Mouse (Mus musculus): Measurements from ENCODE around the gene Zfr.
"Not testable (repeated sequence)": the region's sequence is repeated elsewhere in the genome, so short reads cannot be mapped to it uniquely, and the experiment has no call there.

The Zfr gene

GRCm38 (mm10) chr15:12194817-12195735 is 77.4 kb downstream of the Zfr start:
- no peak for DNase-seq (ENCODE audit: low read depth, low spot score)

DNA sequence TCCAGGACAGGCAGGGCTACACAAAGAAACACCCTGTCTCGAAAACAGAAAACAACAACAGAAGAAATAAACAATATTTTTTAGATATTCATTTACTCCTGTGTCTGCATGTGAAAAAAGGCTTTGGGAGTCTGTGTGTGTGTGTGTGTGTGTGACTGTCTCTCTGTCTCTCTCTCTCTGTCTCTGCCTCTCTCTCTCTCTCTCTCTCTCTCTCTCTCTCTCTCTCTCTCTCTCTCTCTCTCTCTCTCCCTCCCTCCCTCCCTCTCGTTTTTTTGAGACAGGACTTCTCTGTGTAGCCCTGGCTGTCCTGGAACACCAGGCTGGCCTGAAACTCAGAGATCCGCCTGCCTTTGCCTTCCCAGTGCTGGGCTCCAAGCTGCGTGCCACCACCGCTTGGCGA is 78.3 kb downstream of the Zfr start:
- DNase-seq (ENCODE audit: low read depth, low spot score), result no peak

DNA sequence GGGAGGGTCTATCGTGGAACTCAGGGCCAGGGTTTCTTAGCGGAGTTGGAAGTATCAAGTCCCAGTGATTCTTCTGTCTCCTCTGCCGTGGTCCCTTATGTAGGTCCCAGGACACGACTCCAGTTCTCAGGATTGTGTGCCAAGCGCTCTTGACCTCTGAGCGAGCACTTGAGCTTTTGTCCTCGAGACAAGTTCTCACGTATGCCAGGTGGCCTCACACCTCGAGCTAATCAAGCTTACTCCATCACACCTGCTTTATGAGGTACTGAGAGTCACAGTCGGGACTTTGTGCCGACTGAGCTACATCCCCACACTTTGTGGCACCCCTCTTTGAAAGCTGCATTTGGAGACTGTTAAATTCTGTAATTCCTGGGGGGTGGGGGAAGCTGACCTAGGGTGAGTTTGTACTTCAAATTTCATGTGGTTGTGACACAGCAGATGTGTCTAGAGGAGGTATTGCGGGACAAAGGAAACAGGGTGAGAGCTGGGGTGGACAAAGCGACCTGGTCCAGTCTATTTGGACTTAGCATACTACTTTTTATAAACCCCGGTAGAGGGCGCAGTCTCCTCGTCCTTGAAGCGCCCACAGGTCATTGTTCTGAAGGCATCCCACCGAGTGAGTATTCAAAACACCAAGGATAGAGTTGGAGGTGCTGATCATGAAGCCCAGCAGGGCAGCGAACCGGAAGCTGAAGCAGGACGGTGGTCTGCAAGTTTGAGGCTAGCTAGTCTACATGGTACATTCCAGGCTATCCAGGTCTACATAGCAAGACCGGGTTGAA is 79.0 kb downstream of the Zfr start:
- peak; percentile 72 for DNase-seq (ENCODE audit: low read depth, low spot score)

- no peak for DNase-seq (ENCODE audit: low read depth, low spot score)
Measured at GRCm38 (mm10) chr15:12197361-12197760, 79.7 kb downstream of the Zfr start.

DNA sequence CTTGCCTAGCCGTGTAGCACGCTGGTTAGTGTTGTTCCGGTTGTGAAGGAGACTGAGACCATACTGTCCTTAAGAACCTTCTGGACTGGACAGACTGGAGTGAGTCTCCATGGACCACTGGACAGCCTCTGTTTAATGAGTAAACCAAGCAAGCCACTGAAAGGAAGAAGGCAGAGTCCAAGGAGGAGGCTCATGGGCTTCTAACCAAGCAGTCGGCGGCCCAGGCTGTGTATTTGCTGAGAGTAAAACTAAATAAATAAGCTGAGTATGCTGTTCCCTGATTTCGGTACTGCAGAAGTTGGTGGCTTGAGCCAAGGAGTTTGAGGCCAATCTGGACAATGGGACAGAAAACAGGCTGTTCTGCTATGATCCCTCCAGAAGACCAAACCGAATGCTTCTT is 82.4 kb downstream of the Zfr start:
- no peak for DNase-seq (ENCODE audit: low read depth, low spot score)

GRCm38 (mm10) chr15:12201856-12202255 is 84.2 kb downstream of the Zfr start:
- no peak for DNase-seq (ENCODE audit: low read depth, low spot score)

GRCm38 (mm10) chr15:12202456-12202855 is 84.8 kb downstream of the Zfr start:
- no peak for DNase-seq (ENCODE audit: low read depth, low spot score)

GRCm38 (mm10) chr15:12203008-12203407 is 85.4 kb downstream of the Zfr start:
- DNase-seq (ENCODE audit: low read depth, low spot score), result not testable (repeated sequence)

GRCm38 (mm10) chr15:12203512-12204318 is 86.1 kb downstream of the Zfr start:
- DNase-seq (ENCODE audit: low read depth, low spot score), result peak; percentile 14

DNA sequence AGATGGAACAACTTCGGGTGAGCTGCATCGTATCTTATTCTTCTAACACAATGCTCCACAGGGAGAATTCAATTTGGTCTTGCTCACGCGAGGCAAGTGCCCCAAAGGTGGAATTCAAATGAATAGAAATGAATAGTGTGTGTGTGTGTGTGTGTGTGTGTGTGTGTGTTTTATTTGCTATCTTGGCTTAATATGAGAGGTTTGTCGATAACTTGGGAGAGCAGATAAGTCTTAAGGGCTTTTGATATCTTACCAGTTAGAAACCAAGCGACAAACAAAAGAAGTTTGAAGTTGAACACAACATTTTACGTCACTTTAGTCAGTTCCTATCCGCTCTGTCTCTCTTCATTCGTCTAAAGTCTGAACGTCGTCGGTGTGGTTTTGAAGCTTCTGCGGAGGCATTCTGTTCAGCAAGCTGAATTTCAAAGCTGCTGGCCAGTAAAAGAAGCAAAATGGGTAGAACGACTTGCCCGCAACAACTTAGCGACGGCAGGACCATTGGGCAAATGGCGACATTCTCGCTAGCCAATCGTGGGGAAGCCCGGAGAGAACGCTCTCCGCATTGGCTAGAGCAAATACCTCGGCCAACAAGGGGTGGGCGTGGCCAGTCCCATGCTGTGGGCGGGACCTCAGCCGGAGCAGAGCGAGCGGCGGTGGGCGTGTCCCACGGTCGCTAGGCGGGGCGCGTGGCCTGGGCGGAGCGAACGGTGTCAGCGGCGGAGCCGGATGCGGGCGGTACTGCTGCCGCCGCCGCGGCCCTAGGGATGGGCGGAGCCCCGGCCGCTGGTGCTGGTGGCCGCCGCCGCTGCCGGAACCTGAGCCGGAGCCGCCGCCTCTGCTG is 86.9 kb downstream of the Zfr start, which contains the start of gene Mtmr12:
TSS of gene Mtmr12 (plus strand) at position 710 of the 841 bp plus-strand sequence.
- DNase-seq (ENCODE audit: low read depth, low spot score), result peak; percentile 99

- peak; percentile 65 for DNase-seq (ENCODE audit: low read depth, low spot score)
Measured at GRCm38 (mm10) chr15:12205160-12205901, 87.7 kb downstream of the Zfr start.

- peak; percentile 13 for DNase-seq (ENCODE audit: low read depth, low spot score)
Measured at GRCm38 (mm10) chr15:12205902-12206645, 88.4 kb downstream of the Zfr start.

DNA sequence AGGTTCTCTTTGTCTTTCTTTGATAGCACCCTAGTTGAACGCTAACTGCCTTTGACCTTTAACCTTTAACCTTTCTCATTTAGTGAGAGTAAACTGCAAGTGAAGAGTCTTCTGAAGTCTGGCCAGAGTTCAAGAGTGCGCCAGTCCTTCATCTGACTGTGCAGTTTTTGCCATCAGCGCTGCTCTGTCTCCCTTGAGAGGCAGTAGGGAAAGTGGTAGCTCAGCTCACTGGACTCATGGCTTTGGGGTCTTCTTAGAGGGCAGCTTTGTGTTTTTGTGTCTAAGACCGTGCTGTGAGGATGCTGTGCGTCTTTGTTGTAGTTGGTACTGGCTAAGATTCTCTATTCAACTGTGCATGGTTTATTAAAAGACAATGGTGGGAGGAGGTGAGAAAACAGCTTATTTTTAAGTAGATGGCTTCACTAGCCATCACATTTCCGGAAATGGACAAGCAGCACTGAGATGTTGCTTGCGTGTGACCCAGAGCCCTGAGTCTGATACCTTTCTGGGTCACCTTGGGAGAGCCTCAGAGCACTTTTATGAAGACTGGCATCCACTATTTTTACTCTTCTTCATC is 89.1 kb downstream of the Zfr start:
- peak; percentile 55 for DNase-seq (ENCODE audit: low read depth, low spot score)

DNA sequence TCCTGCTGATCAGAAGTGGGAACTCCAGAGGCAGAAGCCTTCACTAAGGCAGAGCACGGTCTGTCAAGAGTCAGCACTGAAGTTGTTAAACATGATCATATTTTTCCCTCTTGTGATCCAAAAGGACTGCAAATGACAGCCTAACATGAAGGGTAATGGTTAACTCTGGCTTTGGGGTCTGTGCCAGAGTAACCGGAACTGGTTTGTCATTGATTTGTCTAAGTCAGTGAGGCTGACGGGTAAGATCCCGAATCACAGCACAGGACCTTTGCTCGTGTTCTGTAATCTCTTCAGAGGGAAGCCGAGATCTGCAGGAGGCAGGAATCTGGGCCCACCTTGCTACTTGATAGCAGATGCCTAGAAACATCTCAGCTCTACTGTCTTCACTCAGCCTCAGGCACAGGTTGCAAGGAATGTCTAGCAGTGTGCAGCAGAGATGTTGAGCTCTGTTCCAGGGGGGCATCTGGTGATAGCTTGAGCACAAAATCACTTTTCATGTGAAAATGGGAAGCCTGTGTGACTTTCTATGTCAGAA is 90.0 kb downstream of the Zfr start:
- no peak for DNase-seq (ENCODE audit: low read depth, low spot score)

- DNase-seq (ENCODE audit: low read depth, low spot score), result no peak
Measured at GRCm38 (mm10) chr15:12211577-12211976, 93.9 kb downstream of the Zfr start.

DNA sequence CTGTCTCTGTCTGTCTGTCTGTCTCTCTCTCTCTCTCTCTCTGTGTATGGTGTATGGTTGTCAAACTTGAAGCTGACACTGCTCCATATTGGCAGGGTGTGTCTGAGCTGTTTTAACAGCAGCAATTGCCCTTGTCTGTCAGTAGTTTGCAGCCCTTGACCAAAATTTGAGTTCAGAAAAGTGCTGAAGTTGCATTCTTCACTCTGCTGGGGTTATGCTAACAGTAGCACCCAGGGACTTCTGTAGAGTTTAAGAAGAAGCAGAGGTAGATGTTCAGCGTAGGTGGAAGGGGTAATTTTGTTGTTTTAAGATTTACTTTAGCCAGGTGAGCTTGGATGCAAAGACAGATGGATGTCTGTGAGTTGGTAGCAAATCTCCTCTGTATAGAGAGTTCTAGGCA is 94.6 kb downstream of the Zfr start:
- DNase-seq (ENCODE audit: low read depth, low spot score), result no peak

- no peak for DNase-seq (ENCODE audit: low read depth, low spot score)
Measured at GRCm38 (mm10) chr15:12214531-12215414, 97.1 kb downstream of the Zfr start.

DNA sequence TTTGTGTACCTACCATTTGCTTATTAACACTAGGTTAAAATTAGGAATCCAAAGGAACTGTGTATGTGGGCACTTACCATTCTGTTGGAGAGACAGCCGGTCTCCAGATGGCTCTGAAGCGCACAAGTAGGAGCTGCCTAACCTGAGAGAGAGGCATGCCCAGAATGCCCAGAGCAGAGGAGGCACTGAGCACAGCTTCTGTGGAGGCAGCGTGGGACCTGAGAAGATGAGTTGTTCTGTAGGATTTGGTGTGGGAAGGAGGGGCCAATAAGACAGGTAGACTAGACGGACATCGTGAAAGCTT is 97.7 kb downstream of the Zfr start:
- no peak for DNase-seq (ENCODE audit: low read depth, low spot score)
